Mouse (Mus musculus) limb, embryonic 15.5 days (tissue): ENCODE results near the gene Mtg1. TPM values are rescaled to one million over a fixed set of nuclear protein-coding genes. Genes with fewer than 3 reads are reported as not detected.
"Not testable (repeated sequence)": the region's sequence is repeated elsewhere in the genome, so short reads cannot be mapped to it uniquely, and the experiment has no call there.

Experiments
- ATAC-seq: fragments of 200-750 bp; cut with Nextera tagmentation; 2 replicates; pipeline ENCODE4 v1.8.0; 2017; ENCODE audit warnings: low read depth, moderate TSS enrichment; ENCODE audit not compliant: insufficient number of reproducible peaks, low FRiP score, low TSS enrichment
- H3K27ac ChIP-seq: fragments of 300-500 bp; sonication (generic); 2 replicates; pipeline ENCODE4 v1.5.1; 2015; ENCODE audit warnings: moderate library complexity, mild to moderate bottlenecking, inconsistent platforms
- H3K27me3 ChIP-seq: fragments of 300-500 bp; sonication (generic); 2 replicates; pipeline ENCODE4 v1.6.1; 2015; ENCODE audit warnings: inconsistent platforms
- H3K36me3 ChIP-seq: fragments of 300-500 bp; sonication (generic); 2 replicates; pipeline ENCODE4 v1.6.1; 2015; ENCODE audit warnings: inconsistent platforms
- H3K4me1 ChIP-seq: fragments of 300-500 bp; sonication (generic); 2 replicates; pipeline ENCODE4 v1.6.1; 2015; ENCODE audit warnings: inconsistent platforms
- H3K4me2 ChIP-seq: fragments of 300-500 bp; sonication (generic); 2 replicates; pipeline ENCODE4 v1.6.1; 2015; ENCODE audit warnings: mild to moderate bottlenecking, inconsistent platforms
- H3K4me3 ChIP-seq: fragments of 300-500 bp; sonication (generic); 2 replicates; pipeline ENCODE4 v1.5.1; 2015; ENCODE audit warnings: mild to moderate bottlenecking, inconsistent platforms
- H3K9ac ChIP-seq: fragments of 300-500 bp; sonication (generic); 2 replicates; pipeline ENCODE4 v1.6.1; 2015; ENCODE audit warnings: inconsistent platforms
- H3K9me3 ChIP-seq: fragments of 300-500 bp; sonication (generic); 2 replicates; pipeline ENCODE4 v1.6.1; 2016; ENCODE audit warnings: inconsistent platforms
- WGBS: fragments of 180-500 bp; shearing (Covaris S2); methylation state at CpG from one replicate; pipeline ENCODE4 v1.1.7; 2015; 5-methylcytosine and 5-hydroxymethylcytosine counted together
- polyA plus RNA-seq: library from polyadenylated mRNA; unstranded; fragments of >200 nt; fragmentation: Nextera tagmentation; extraction: Ambion mirVana; gene quantifications from 2 replicates; pipeline ENCODE4 v1.2.1, GENCODE M21; 2015

The Mtg1 gene
- polyA plus RNA-seq, 1 experiment from 2014 or later = 21.9 TPM

- peak within 1 kb of the TSS; percentile 76 for H3K4me2 ChIP-seq
Measured at GRCm38 (mm10) chr7:140115583-140116328, 21.6 kb upstream of the Mtg1 start, which contains the start of gene Paox. Gene Paox, plus strand, starts transcription at chr7:140115799.

GRCm38 (mm10) chr7:140116329-140117054 lies 20.9 kb upstream of the Mtg1 start, which contains the start of gene Echs1:
Gene Echs1, minus strand, starts transcription at chr7:140116476.
- 0 out of 2 replicates have a peak, but pooled peaks cover 7% of the 10 kb centered on the region for H3K4me1 ChIP-seq
- H3K9ac ChIP-seq = peak within 1 kb of the TSS; percentile 71
- peaks cover 15% of the 10 kb centered on the region for H3K36me3 ChIP-seq
- H3K27ac ChIP-seq = peak within 1 kb of the TSS; percentile 91
- H3K27me3 ChIP-seq = no peaks in the 10 kb centered on the region
- H3K4me2 ChIP-seq = peak within 1 kb of the TSS; percentile 76
- H3K4me3 ChIP-seq = peak within 1 kb of the TSS; percentile 74
- ATAC-seq = peak; percentile 89
- no peaks in the 10 kb centered on the region for H3K9me3 ChIP-seq
- WGBS = 5% methylated on average over 28 of the region's 28 CpGs

More at GRCm38 (mm10) chr7:140115583-140116328, 21.6 kb upstream of the Mtg1 start, which contains the start of gene Paox:
- Histone ChIP-seq H3K36me3 (peaks cover 23% of the 10 kb centered on the region), H3K4me3 (peak within 1 kb of the TSS; percentile 74), H3K9ac (peak within 1 kb of the TSS; percentile 71), H3K27me3 (no peaks in the 10 kb centered on the region), H3K27ac (peak within 1 kb of the TSS; percentile 91), H3K9me3 (no peaks in the 10 kb centered on the region), H3K4me1 (0 out of 2 replicates have a peak, but pooled peaks cover 7% of the 10 kb centered on the region)
- WGBS = under 1% methylated on average over 23 of the region's 23 CpGs
- peak; percentile 79 for ATAC-seq

GRCm38 (mm10) chr7:140120484-140120883 lies 16.9 kb upstream of the Mtg1 start:
- Histone ChIP-seq H3K4me3 (no peak overlapping the region), H3K4me2 (no peak overlapping the region), H3K4me1 (peaks cover 4% of the 10 kb centered on the region), H3K9ac (no peak overlapping the region), H3K9me3 (no peaks in the 10 kb centered on the region), H3K27me3 (no peaks in the 10 kb centered on the region), H3K36me3 (no peaks in the 10 kb centered on the region), H3K27ac (no peak overlapping the region)
- 93% methylated on average over 2 of the region's 2 CpGs for WGBS
- ATAC-seq = no peak

GRCm38 (mm10) chr7:140121338-140121910 lies 15.9 kb upstream of the Mtg1 start:
- Histone ChIP-seq H3K9ac (no peak overlapping the region), H3K4me2 (no peak overlapping the region)

GRCm38 (mm10) chr7:140122765-140123164 lies 14.6 kb upstream of the Mtg1 start:
- Histone ChIP-seq H3K4me1 (peaks cover 15% of the 10 kb centered on the region), H3K36me3 (no peaks in the 10 kb centered on the region), H3K9me3 (no peaks in the 10 kb centered on the region), H3K9ac (no peak overlapping the region), H3K4me3 (no peak overlapping the region), H3K4me2 (no peak overlapping the region), H3K27me3 (no peaks in the 10 kb centered on the region), H3K27ac (peak overlapping the region; percentile 33; the same call in 1 of the 2 replicates)
- 35% methylated on average over 4 of the region's 4 CpGs for WGBS
- ATAC-seq = no peak

More at GRCm38 (mm10) chr7:140121338-140121910, 15.9 kb upstream of the Mtg1 start:
- H3K27ac ChIP-seq = no peak overlapping the region
- WGBS = 79% methylated on average over 13 of the region's 13 CpGs
- ATAC-seq = no peak
- no peaks in the 10 kb centered on the region for H3K9me3 ChIP-seq
- H3K4me1 ChIP-seq = peaks cover 7% of the 10 kb centered on the region
- no peaks in the 10 kb centered on the region for H3K27me3 ChIP-seq
- no peaks in the 10 kb centered on the region for H3K36me3 ChIP-seq
- H3K4me3 ChIP-seq = no peak overlapping the region

- Histone ChIP-seq H3K9ac (no peak overlapping the region), H3K4me1 (peaks cover 15% of the 10 kb centered on the region), H3K36me3 (peaks cover 3% of the 10 kb centered on the region; the same call in 1 of the 2 replicates), H3K4me2 (no peak overlapping the region), H3K27me3 (no peaks in the 10 kb centered on the region), H3K9me3 (no peaks in the 10 kb centered on the region), H3K27ac (no peak overlapping the region), H3K4me3 (no peak overlapping the region)
- ATAC-seq = no peak
- 84% methylated on average over 1 of the region's 1 CpGs for WGBS
Measured at GRCm38 (mm10) chr7:140124382-140124781, 13.0 kb upstream of the Mtg1 start.

- H3K4me3 ChIP-seq = peak overlapping the region; percentile 62
- H3K27ac ChIP-seq = peak overlapping the region; percentile 43; the same call in 1 of the 2 replicates
- H3K36me3 ChIP-seq = peaks cover 13% of the 10 kb centered on the region
- ATAC-seq = peak; percentile 92
- H3K4me2 ChIP-seq = peak overlapping the region; percentile 55
- no peaks in the 10 kb centered on the region for H3K27me3 ChIP-seq
- no peaks in the 10 kb centered on the region for H3K9me3 ChIP-seq
- H3K9ac ChIP-seq = peak overlapping the region; percentile 58
- peaks cover 15% of the 10 kb centered on the region for H3K4me1 ChIP-seq
- 2% methylated on average over 40 of the region's 40 CpGs for WGBS
Measured at GRCm38 (mm10) chr7:140125278-140126021, 11.9 kb upstream of the Mtg1 start.

GRCm38 (mm10) chr7:140126022-140126350 lies 11.4 kb upstream of the Mtg1 start:
- Histone ChIP-seq H3K36me3 (peaks cover 18% of the 10 kb centered on the region), H3K9me3 (no peaks in the 10 kb centered on the region), H3K4me1 (peaks cover 15% of the 10 kb centered on the region), H3K4me2 (peak overlapping the region; percentile 55), H3K27me3 (no peaks in the 10 kb centered on the region), H3K9ac (peak overlapping the region; percentile 58), H3K27ac (peak overlapping the region; percentile 43; the same call in 1 of the 2 replicates), H3K4me3 (peak overlapping the region; percentile 62)
- peak; percentile 27; the same call in 1 of the 2 replicates for ATAC-seq
- 3% methylated on average over 5 of the region's 5 CpGs for WGBS

GRCm38 (mm10) chr7:140126934-140127333 lies 10.4 kb upstream of the Mtg1 start:
- H3K4me3 ChIP-seq = no peak overlapping the region
- H3K4me2 ChIP-seq = no peak overlapping the region
- H3K27ac ChIP-seq = no peak overlapping the region
- H3K9me3 ChIP-seq = no peaks in the 10 kb centered on the region
- H3K27me3 ChIP-seq = no peaks in the 10 kb centered on the region
- 77% methylated on average over 3 of the region's 3 CpGs for WGBS
- H3K9ac ChIP-seq = no peak overlapping the region
- ATAC-seq = no peak
- peaks cover 15% of the 10 kb centered on the region for H3K4me1 ChIP-seq
- peaks cover 24% of the 10 kb centered on the region for H3K36me3 ChIP-seq

- H3K27ac ChIP-seq = no peak overlapping the region
- 86% methylated on average over 2 of the region's 2 CpGs for WGBS
Measured at GRCm38 (mm10) chr7:140127911-140128310, 9.5 kb upstream of the Mtg1 start.

GRCm38 (mm10) chr7:140132184-140132583 lies 5.2 kb upstream of the Mtg1 start:
- not testable (repeated sequence) for H3K27ac ChIP-seq, H3K9me3 ChIP-seq, ATAC-seq, H3K4me3 ChIP-seq, H3K27me3 ChIP-seq, H3K9ac ChIP-seq, H3K4me1 ChIP-seq, H3K4me2 ChIP-seq
- peaks cover 43% of the 10 kb centered on the region for H3K36me3 ChIP-seq
- 95% methylated on average over 7 of the region's 7 CpGs for WGBS

More at GRCm38 (mm10) chr7:140127911-140128310, 9.5 kb upstream of the Mtg1 start:
- Histone ChIP-seq H3K27me3 (no peaks in the 10 kb centered on the region), H3K4me1 (peaks cover 15% of the 10 kb centered on the region), H3K9ac (no peak overlapping the region), H3K36me3 (peaks cover 26% of the 10 kb centered on the region), H3K4me2 (no peak overlapping the region), H3K4me3 (no peak overlapping the region), H3K9me3 (no peaks in the 10 kb centered on the region)
- ATAC-seq = no peak
